Mouse (Mus musculus): ENCODE measurements at regions not wholly inside any gene's neighbourhood (a gene's known extent, or its start where the extent isn't known, plus 50 kb on each side); places are given as distances from the start of the nearest gene placed in this dataset.

- H3K79me2 ChIP-seq (ENCODE audit: control insufficient read depth, insufficient read depth): no peaks in the 10 kb centered on the region
- H3K79me3 ChIP-seq (ENCODE audit: low read depth): no peaks in the 10 kb centered on the region
- no peaks in the 10 kb centered on the region for H3K27me3 ChIP-seq (ENCODE audit: control insufficient read depth, insufficient read depth, insufficient read length)
- H3K4me3 ChIP-seq (ENCODE audit: insufficient read depth, poor library complexity, severe bottlenecking): no peak overlapping the region
- no peak for TF ChIP-seq MYOG (IDR thresholded peaks at IDR 0.05; ENCODE audit: control insufficient read depth, extremely low read depth, insufficient read length)
- TF ChIP-seq CEBPB (IDR thresholded peaks at IDR 0.05; ENCODE audit: low read depth): no peak
- no peak for TF ChIP-seq FOSL1 (IDR thresholded peaks at IDR 0.05; ENCODE audit: insufficient read depth, low read length, poor library complexity, severe bottlenecking)
- TF ChIP-seq USF1 (IDR thresholded peaks at IDR 0.05; ENCODE audit: low read depth): no peak
- no peak for TF ChIP-seq MAX (IDR thresholded peaks at IDR 0.05)
- TF ChIP-seq CTCF (IDR thresholded peaks at IDR 0.05; ENCODE audit: control insufficient read depth, insufficient read depth, insufficient read length): no peak
- no peak for TF ChIP-seq MYOD1 (IDR thresholded peaks at IDR 0.05; ENCODE audit: control insufficient read depth, insufficient read length, low read depth)
- H3K36me3 ChIP-seq (ENCODE audit: control insufficient read depth, insufficient read depth): no peaks in the 10 kb centered on the region
- no peak overlapping the region for H3ac ChIP-seq (ENCODE audit: control insufficient read depth, insufficient read length, low read depth)
Observed at GRCm38 (mm10) chr17:62963824-62964223, 82.7 kb upstream of the Efna5 start.

- H3K79me2 ChIP-seq (ENCODE audit: control insufficient read depth, insufficient read depth): no peaks in the 10 kb centered on the region
- no peaks in the 10 kb centered on the region for H3K27me3 ChIP-seq (ENCODE audit: control insufficient read depth, insufficient read depth, insufficient read length)
- no peak overlapping the region for H3K4me3 ChIP-seq (ENCODE audit: insufficient read depth, poor library complexity, severe bottlenecking)
- no peak overlapping the region for H3ac ChIP-seq (ENCODE audit: control insufficient read depth, insufficient read length, low read depth)
- TF ChIP-seq CEBPB (IDR thresholded peaks at IDR 0.05; ENCODE audit: low read depth) (no peak), MYOD1 (IDR thresholded peaks at IDR 0.05; ENCODE audit: control insufficient read depth, insufficient read length, low read depth) (no peak), FOSL1 (IDR thresholded peaks at IDR 0.05; ENCODE audit: insufficient read depth, low read length, poor library complexity, severe bottlenecking) (no peak), MYOG (IDR thresholded peaks at IDR 0.05; ENCODE audit: control insufficient read depth, extremely low read depth, insufficient read length) (no peak), CTCF (IDR thresholded peaks at IDR 0.05; ENCODE audit: control insufficient read depth, insufficient read depth, insufficient read length) (no peak), USF1 (IDR thresholded peaks at IDR 0.05; ENCODE audit: low read depth) (no peak), MAX (IDR thresholded peaks at IDR 0.05) (no peak)
- no peaks in the 10 kb centered on the region for H3K79me3 ChIP-seq (ENCODE audit: low read depth)
- H3K36me3 ChIP-seq (ENCODE audit: control insufficient read depth, insufficient read depth): no peaks in the 10 kb centered on the region
Observed at GRCm38 (mm10) chr17:62962292-62962618, 81.1 kb upstream of the Efna5 start.

GRCm38 (mm10) chr17:62961596-62962291, 80.6 kb upstream of the Efna5 start:
- no peaks in the 10 kb centered on the region for H3K27me3 ChIP-seq (ENCODE audit: control insufficient read depth, insufficient read depth, insufficient read length)
- H3K36me3 ChIP-seq (ENCODE audit: control insufficient read depth, insufficient read depth): no peaks in the 10 kb centered on the region
- no peaks in the 10 kb centered on the region for H3K79me2 ChIP-seq (ENCODE audit: control insufficient read depth, insufficient read depth)
- no peak overlapping the region for H3ac ChIP-seq (ENCODE audit: control insufficient read depth, insufficient read length, low read depth)
- no peak for TF ChIP-seq MYOG (IDR thresholded peaks at IDR 0.05; ENCODE audit: control insufficient read depth, extremely low read depth, insufficient read length)
- no peak for TF ChIP-seq CTCF (IDR thresholded peaks at IDR 0.05; ENCODE audit: control insufficient read depth, insufficient read depth, insufficient read length)
- TF ChIP-seq USF1 (IDR thresholded peaks at IDR 0.05; ENCODE audit: low read depth): no peak
- no peak for TF ChIP-seq MAX (IDR thresholded peaks at IDR 0.05)
- TF ChIP-seq CEBPB (IDR thresholded peaks at IDR 0.05; ENCODE audit: low read depth): no peak
- TF ChIP-seq FOSL1 (IDR thresholded peaks at IDR 0.05; ENCODE audit: insufficient read depth, low read length, poor library complexity, severe bottlenecking): no peak
- no peak for TF ChIP-seq MYOD1 (IDR thresholded peaks at IDR 0.05; ENCODE audit: control insufficient read depth, insufficient read length, low read depth)
- no peak overlapping the region for H3K4me3 ChIP-seq (ENCODE audit: insufficient read depth, poor library complexity, severe bottlenecking)
- H3K79me3 ChIP-seq (ENCODE audit: low read depth): no peaks in the 10 kb centered on the region

GRCm38 (mm10) chr17:62959146-62959545, 78.0 kb upstream of the Efna5 start:
- no peaks in the 10 kb centered on the region for H3K27me3 ChIP-seq (ENCODE audit: control insufficient read depth, insufficient read depth, insufficient read length)
- no peaks in the 10 kb centered on the region for H3K79me2 ChIP-seq (ENCODE audit: control insufficient read depth, insufficient read depth)
- H3K36me3 ChIP-seq (ENCODE audit: control insufficient read depth, insufficient read depth): no peaks in the 10 kb centered on the region
- H3K79me3 ChIP-seq (ENCODE audit: low read depth): no peaks in the 10 kb centered on the region
- no peak overlapping the region for H3K4me3 ChIP-seq (ENCODE audit: insufficient read depth, poor library complexity, severe bottlenecking)
- no peak overlapping the region for H3ac ChIP-seq (ENCODE audit: control insufficient read depth, insufficient read length, low read depth)
- TF ChIP-seq CTCF (IDR thresholded peaks at IDR 0.05; ENCODE audit: control insufficient read depth, insufficient read depth, insufficient read length): no peak
- TF ChIP-seq MYOG (IDR thresholded peaks at IDR 0.05; ENCODE audit: control insufficient read depth, extremely low read depth, insufficient read length): no peak
- no peak for TF ChIP-seq FOSL1 (IDR thresholded peaks at IDR 0.05; ENCODE audit: insufficient read depth, low read length, poor library complexity, severe bottlenecking)
- TF ChIP-seq USF1 (IDR thresholded peaks at IDR 0.05; ENCODE audit: low read depth): no peak
- TF ChIP-seq CEBPB (IDR thresholded peaks at IDR 0.05; ENCODE audit: low read depth): no peak
- no peak for TF ChIP-seq MAX (IDR thresholded peaks at IDR 0.05)
- TF ChIP-seq MYOD1 (IDR thresholded peaks at IDR 0.05; ENCODE audit: control insufficient read depth, insufficient read length, low read depth): no peak

- Histone ChIP-seq H3K4me3 (ENCODE audit: insufficient read depth, poor library complexity, severe bottlenecking) (no peak overlapping the region), H3K27me3 (ENCODE audit: control insufficient read depth, insufficient read depth, insufficient read length) (no peaks in the 10 kb centered on the region), H3K79me2 (ENCODE audit: control insufficient read depth, insufficient read depth) (no peaks in the 10 kb centered on the region), H3ac (ENCODE audit: control insufficient read depth, insufficient read length, low read depth) (no peak overlapping the region), H3K79me3 (ENCODE audit: low read depth) (no peaks in the 10 kb centered on the region), H3K36me3 (ENCODE audit: control insufficient read depth, insufficient read depth) (no peaks in the 10 kb centered on the region)
- TF ChIP-seq CTCF (IDR thresholded peaks at IDR 0.05; ENCODE audit: control insufficient read depth, insufficient read depth, insufficient read length) (no peak), CEBPB (IDR thresholded peaks at IDR 0.05; ENCODE audit: low read depth) (no peak), MYOD1 (IDR thresholded peaks at IDR 0.05; ENCODE audit: control insufficient read depth, insufficient read length, low read depth) (no peak), MAX (IDR thresholded peaks at IDR 0.05) (no peak), MYOG (IDR thresholded peaks at IDR 0.05; ENCODE audit: control insufficient read depth, extremely low read depth, insufficient read length) (no peak), FOSL1 (IDR thresholded peaks at IDR 0.05; ENCODE audit: insufficient read depth, low read length, poor library complexity, severe bottlenecking) (no peak), USF1 (IDR thresholded peaks at IDR 0.05; ENCODE audit: low read depth) (no peak)
Observed at GRCm38 (mm10) chr17:62947537-62948193, 66.5 kb upstream of the Efna5 start.

All from C2C12 (cell line).